Mouse (Mus musculus) embryonic facial prominence, embryonic 15.5 days (tissue): ENCODE measurements around the gene Tlr3. TPM values are rescaled to one million over a fixed set of nuclear protein-coding genes. Genes with fewer than 3 reads are reported as not detected.

ENCODE experiments used
- ATAC-seq: fragments of 200-750 bp; cut with Nextera tagmentation; 2 replicates; pipeline ENCODE4 v1.8.0; 2017; ENCODE audit warnings: low read depth, moderate TSS enrichment; ENCODE audit not compliant: insufficient number of reproducible peaks, low FRiP score, low TSS enrichment
- H3K27ac ChIP-seq: fragments of 300-500 bp; sonication (generic); replicated peaks from 2 replicates; pipeline ENCODE4 v1.5.1; 2015; ENCODE audit warnings: mild to moderate bottlenecking, inconsistent platforms
- H3K27me3 ChIP-seq: fragments of 300-500 bp; sonication (generic); 2 replicates; pipeline ENCODE4 v1.6.1; 2015; ENCODE audit warnings: inconsistent platforms
- H3K36me3 ChIP-seq: fragments of 300-500 bp; sonication (generic); 2 replicates; pipeline ENCODE4 v1.6.1; 2015; ENCODE audit warnings: mild to moderate bottlenecking, inconsistent platforms
- H3K4me1 ChIP-seq: fragments of 300-500 bp; sonication (generic); 2 replicates; pipeline ENCODE4 v1.6.1; 2015; ENCODE audit warnings: inconsistent platforms
- H3K4me2 ChIP-seq: fragments of 300-500 bp; sonication (generic); replicated peaks from 2 replicates; pipeline ENCODE4 v1.6.1; 2015; ENCODE audit warnings: mild to moderate bottlenecking, inconsistent platforms
- H3K4me3 ChIP-seq: fragments of 300-500 bp; sonication (generic); replicated peaks from 2 replicates; pipeline ENCODE4 v1.5.1; 2015; ENCODE audit warnings: mild to moderate bottlenecking, inconsistent platforms
- H3K9ac ChIP-seq: fragments of 300-500 bp; sonication (generic); 2 replicates; pipeline ENCODE4 v1.6.1; 2015; ENCODE audit warnings: inconsistent platforms
- H3K9me3 ChIP-seq: fragments of 300-500 bp; sonication (generic); replicated peaks from 2 replicates; pipeline ENCODE4 v1.6.1; 2016; ENCODE audit warnings: inconsistent platforms
- WGBS: fragments of 180-500 bp; shearing (Covaris S2); methylation state at CpG from one replicate; pipeline ENCODE4 v1.1.7; 2015; 5-methylcytosine and 5-hydroxymethylcytosine counted together
- polyA plus RNA-seq: library from polyadenylated mRNA; unstranded; fragments of >200 nt; fragmentation: Nextera tagmentation; extraction: Ambion mirVana; gene quantifications from 2 replicates; pipeline ENCODE4 v1.2.1, GENCODE M21; 2015

Gene Tlr3
- polyA plus RNA-seq, 1 experiment from 2014 or later = 2.6 TPM

- H3K27me3 ChIP-seq = peaks cover 12% of the 10 kb centered on the region; the same call in 1 of the 2 replicates
These were observed 27.6 kb downstream of the Tlr3 start for GRCm38 (mm10) chr8:45383250-45383649.

DNA sequence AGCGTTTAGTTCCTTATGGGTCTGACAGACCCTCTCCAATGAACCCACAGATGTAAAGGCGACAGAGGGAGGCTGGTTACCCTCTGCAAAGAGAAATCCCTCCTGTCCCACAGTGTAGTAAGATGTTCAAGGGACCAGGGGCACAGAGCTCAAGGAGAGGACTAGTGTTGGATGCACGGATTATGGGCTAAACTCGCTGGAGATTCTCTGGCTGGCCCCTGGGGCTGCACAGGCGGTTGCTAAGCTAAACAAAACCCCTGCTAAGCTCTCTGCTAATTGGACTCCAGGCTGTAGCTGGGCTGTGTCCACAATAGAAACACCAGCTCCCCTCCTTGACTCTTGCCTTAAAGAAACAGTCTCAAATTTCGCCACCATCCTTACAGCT, 28.9 kb downstream of the Tlr3 start, which contains the start of gene Fam149a:
Gene Fam149a (minus strand): TSS at position 329 of the 385 bp plus-strand sequence.
- Histone ChIP-seq H3K36me3 (no peaks in the 10 kb centered on the region), H3K4me1 (peaks cover 13% of the 10 kb centered on the region), H3K9me3 (no peaks in the 10 kb centered on the region), H3K27me3 (peaks cover 12% of the 10 kb centered on the region; the same call in 1 of the 2 replicates), H3K4me3 (peak within 1 kb of the TSS; percentile 37), H3K4me2 (peak within 1 kb of the TSS; percentile 70), H3K9ac (no peak within 1 kb of the TSS), H3K27ac (no peak within 1 kb of the TSS)
- ATAC-seq = peak; percentile 56
- 3% methylated on average over 6 of the region's 6 CpGs for WGBS

More at GRCm38 (mm10) chr8:45383250-45383649, 27.6 kb downstream of the Tlr3 start:
- Histone ChIP-seq H3K4me2 (no peak overlapping the region), H3K9ac (no peak overlapping the region), H3K27ac (no peak overlapping the region), H3K36me3 (no peaks in the 10 kb centered on the region), H3K9me3 (no peaks in the 10 kb centered on the region), H3K4me3 (no peak overlapping the region), H3K4me1 (peaks cover 13% of the 10 kb centered on the region)
- 53% methylated on average over 1 of the region's 1 CpGs for WGBS
- ATAC-seq = no peak

DNA sequence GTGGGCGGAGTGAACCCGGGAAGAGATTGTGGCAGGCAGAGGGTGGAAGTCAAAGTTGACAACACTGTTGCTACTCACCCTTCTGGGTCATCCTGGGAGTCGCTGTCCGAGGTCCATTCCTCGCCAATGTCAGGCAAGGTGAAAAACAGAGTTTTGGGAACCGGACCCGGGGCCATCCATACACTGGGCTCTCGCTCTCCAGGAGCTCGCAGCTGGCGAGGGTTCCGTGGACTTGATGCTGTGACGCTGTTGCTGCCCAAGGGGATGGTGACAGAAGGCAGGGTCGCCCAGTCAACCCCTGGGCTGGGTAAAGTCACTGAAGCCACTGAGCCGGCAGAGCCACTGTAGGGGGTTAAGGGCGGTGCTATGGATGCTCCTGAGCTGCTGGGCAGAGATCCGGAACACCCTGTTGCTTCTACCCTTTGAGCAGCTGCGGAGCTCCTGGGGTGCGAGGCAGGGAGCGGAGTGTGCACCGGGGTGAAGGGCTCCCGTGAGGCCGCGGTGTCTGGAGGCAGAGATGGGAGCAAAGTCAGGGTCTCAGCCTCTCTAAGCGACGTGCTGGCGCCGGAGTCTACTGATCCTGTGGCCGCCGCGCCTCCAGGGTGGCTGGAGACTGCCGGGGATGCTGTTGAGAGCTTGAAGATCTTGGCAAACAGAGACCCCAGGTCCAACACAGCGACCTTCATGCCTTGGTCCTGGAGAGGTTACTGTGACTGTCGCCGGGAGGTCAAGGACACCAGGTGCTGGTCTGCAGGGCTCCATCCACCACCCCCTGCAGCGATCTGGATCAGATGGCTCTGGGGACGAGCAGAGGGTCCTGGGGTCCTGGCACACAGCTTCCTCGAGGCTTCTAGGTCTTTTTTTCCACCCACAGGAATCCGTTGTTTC, 29.6 kb downstream of the Tlr3 start:
- Histone ChIP-seq H3K4me3 (peak overlapping the region; percentile 37), H3K9me3 (no peaks in the 10 kb centered on the region), H3K9ac (no peak overlapping the region), H3K27me3 (peaks cover 12% of the 10 kb centered on the region; the same call in 1 of the 2 replicates), H3K36me3 (no peaks in the 10 kb centered on the region), H3K4me2 (peak overlapping the region; percentile 70), H3K4me1 (peaks cover 13% of the 10 kb centered on the region), H3K27ac (no peak overlapping the region)
- WGBS = 3% methylated on average over 38 of the region's 38 CpGs
- no peak for ATAC-seq

- Histone ChIP-seq H3K4me2 (no peak overlapping the region), H3K27me3 (peaks cover 12% of the 10 kb centered on the region; the same call in 1 of the 2 replicates)
- ATAC-seq = peak; percentile 63
These were observed 30.3 kb downstream of the Tlr3 start for GRCm38 (mm10) chr8:45380598-45380997.

DNA sequence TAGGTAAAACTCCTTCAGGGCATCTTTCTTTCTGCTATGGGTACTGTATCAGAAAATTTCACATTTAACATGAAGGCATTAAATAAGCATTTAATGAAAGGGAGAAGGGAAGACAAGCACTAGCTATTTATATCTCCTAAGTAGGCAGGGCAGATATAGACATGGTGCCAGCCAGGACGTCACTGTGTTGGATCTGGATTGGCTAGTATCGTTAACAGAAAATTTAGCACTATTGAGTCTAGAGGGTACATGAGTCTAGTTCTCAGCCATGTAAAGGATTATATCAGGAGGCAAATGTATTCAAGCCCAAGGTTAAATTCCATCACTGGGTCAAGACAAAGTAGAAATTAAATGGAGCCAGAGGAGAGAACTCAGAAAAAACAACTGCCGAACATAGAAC, 36.8 kb downstream of the Tlr3 start:
- no peak for ATAC-seq

More at GRCm38 (mm10) chr8:45380598-45380997, 30.3 kb downstream of the Tlr3 start:
- H3K9me3 ChIP-seq = no peaks in the 10 kb centered on the region
- H3K9ac ChIP-seq = no peak overlapping the region
- H3K4me1 ChIP-seq = peaks cover 13% of the 10 kb centered on the region
- H3K4me3 ChIP-seq = no peak overlapping the region
- WGBS = 26% methylated on average over 4 of the region's 4 CpGs
- H3K27ac ChIP-seq = no peak overlapping the region
- H3K36me3 ChIP-seq = no peaks in the 10 kb centered on the region

GRCm38 (mm10) chr8:45367154-45367553, 43.7 kb downstream of the Tlr3 start:
- Histone ChIP-seq H3K4me2 (no peak overlapping the region), H3K9me3 (no peaks in the 10 kb centered on the region), H3K4me1 (no peaks in the 10 kb centered on the region), H3K4me3 (no peak overlapping the region), H3K27ac (no peak overlapping the region), H3K9ac (no peak overlapping the region), H3K36me3 (no peaks in the 10 kb centered on the region), H3K27me3 (no peaks in the 10 kb centered on the region)
- 91% methylated on average over 1 of the region's 1 CpGs for WGBS
- no peak for ATAC-seq

More for the DNA sequence above, 36.8 kb downstream of the Tlr3 start:
- Histone ChIP-seq H3K9me3 (no peaks in the 10 kb centered on the region), H3K36me3 (no peaks in the 10 kb centered on the region), H3K27me3 (no peaks in the 10 kb centered on the region), H3K9ac (no peak overlapping the region), H3K27ac (no peak overlapping the region), H3K4me2 (no peak overlapping the region), H3K4me1 (no peaks in the 10 kb centered on the region), H3K4me3 (no peak overlapping the region)
- 75% methylated on average over 3 of the region's 3 CpGs for WGBS

GRCm38 (mm10) chr8:45363220-45363619, 47.7 kb downstream of the Tlr3 start:
- no peaks in the 10 kb centered on the region for H3K4me1 ChIP-seq

DNA sequence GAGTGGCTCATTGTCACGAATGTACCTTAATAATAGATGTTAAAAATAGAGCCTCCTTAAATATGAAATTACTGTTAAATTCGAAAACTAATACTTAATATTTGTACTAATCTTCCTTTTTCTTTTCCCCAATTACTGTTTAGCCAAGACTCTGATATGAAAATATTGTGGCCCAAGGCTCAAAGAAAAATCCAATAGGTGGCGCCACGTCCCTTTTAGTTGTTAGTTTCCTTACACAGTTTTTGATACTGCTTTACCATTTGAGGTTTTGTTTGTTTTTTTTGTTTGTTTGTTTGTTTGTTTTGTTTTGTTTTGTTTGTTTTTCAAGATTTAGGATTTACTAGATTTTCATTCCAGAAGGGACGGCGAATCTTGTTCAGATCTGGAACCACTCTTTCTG, 48.6 kb downstream of the Tlr3 start:
- ATAC-seq = no peak
- H3K4me1 ChIP-seq = no peaks in the 10 kb centered on the region
- 57% methylated on average over 6 of the region's 6 CpGs for WGBS
- no peak overlapping the region for H3K9ac ChIP-seq
- no peaks in the 10 kb centered on the region for H3K9me3 ChIP-seq
- H3K4me2 ChIP-seq = no peak overlapping the region
- H3K4me3 ChIP-seq = no peak overlapping the region
- no peaks in the 10 kb centered on the region for H3K36me3 ChIP-seq
- no peak overlapping the region for H3K27ac ChIP-seq
- H3K27me3 ChIP-seq = no peaks in the 10 kb centered on the region

More at GRCm38 (mm10) chr8:45363220-45363619, 47.7 kb downstream of the Tlr3 start:
- Histone ChIP-seq H3K27me3 (no peaks in the 10 kb centered on the region), H3K27ac (no peak overlapping the region), H3K9me3 (no peaks in the 10 kb centered on the region), H3K36me3 (no peaks in the 10 kb centered on the region), H3K4me2 (no peak overlapping the region), H3K9ac (no peak overlapping the region), H3K4me3 (no peak overlapping the region)
- ATAC-seq = no peak
- WGBS = 51% methylated on average over 1 of the region's 1 CpGs

DNA sequence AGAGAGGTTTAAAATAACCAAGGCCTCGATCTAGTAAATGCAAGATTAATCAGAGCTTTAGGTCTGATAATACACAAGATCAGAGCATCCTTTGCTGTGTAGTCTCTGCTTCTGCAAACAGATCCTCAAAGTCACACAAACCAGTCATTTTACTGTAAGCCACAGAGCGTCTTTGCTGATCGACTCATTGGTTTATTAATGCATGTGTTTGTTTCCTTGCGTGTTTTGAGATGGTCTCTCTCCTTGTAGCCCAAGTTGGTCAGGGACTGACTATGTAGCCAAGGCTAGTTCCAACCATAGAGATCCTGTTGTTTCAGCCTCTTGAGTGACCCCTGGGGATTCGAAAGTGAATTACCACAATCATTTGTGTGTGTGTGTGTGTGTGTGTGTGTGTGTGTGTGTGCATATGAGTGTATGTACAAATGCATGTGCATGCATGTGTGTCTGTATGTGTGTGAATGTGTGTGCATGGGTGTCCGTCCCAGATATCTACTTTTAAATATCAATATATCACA, 51.7 kb downstream of the Tlr3 start:
- H3K27ac ChIP-seq = no peak overlapping the region
- 77% methylated on average over 6 of the region's 6 CpGs for WGBS
- peak overlapping the region; percentile 65 for H3K4me3 ChIP-seq
- H3K9ac ChIP-seq = no peak overlapping the region
- ATAC-seq = no peak
- no peaks in the 10 kb centered on the region for H3K27me3 ChIP-seq
- no peaks in the 10 kb centered on the region for H3K9me3 ChIP-seq
- H3K4me1 ChIP-seq = no peaks in the 10 kb centered on the region
- peak overlapping the region; percentile 87 for H3K4me2 ChIP-seq
- 0 out of 2 replicates have a peak, but pooled peaks cover 3% of the 10 kb centered on the region for H3K36me3 ChIP-seq

- peak overlapping the region; percentile 66 for H3K27ac ChIP-seq
- H3K36me3 ChIP-seq = 0 out of 2 replicates have a peak, but pooled peaks cover 3% of the 10 kb centered on the region
- H3K4me1 ChIP-seq = no peaks in the 10 kb centered on the region
- H3K27me3 ChIP-seq = no peaks in the 10 kb centered on the region
- H3K4me3 ChIP-seq = peak overlapping the region; percentile 65
- peak; percentile 79; the same call in 1 of the 2 replicates for ATAC-seq
- 2% methylated on average over 49 of the region's 49 CpGs for WGBS
- no peaks in the 10 kb centered on the region for H3K9me3 ChIP-seq
- peak overlapping the region; percentile 87 for H3K4me2 ChIP-seq
- peak overlapping the region; percentile 64 for H3K9ac ChIP-seq
These were observed 52.6 kb downstream of the Tlr3 start for GRCm38 (mm10) chr8:45358132-45358918.

DNA sequence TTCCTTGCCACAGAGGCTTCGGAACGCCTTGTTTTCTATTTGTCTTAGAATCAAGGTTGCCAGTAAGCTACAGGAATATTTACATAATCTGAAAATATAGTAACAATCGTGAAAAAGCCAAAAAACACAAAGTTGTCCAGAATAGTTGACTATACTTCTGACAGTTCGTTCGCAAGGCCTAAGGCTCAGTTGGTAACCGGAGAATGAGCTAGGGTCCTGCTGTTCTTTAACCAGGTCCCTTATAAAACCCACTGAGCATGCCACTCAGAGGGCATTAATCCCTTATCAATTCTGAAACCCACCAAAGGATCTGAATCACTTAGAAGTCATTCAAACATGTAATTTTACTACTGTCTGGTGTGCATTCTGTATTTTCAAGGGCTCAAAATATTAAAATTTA, 55.1 kb downstream of the Tlr3 start:
- H3K9ac ChIP-seq = no peak overlapping the region
- H3K36me3 ChIP-seq = 0 out of 2 replicates have a peak, but pooled peaks cover 8% of the 10 kb centered on the region
- no peak overlapping the region for H3K4me3 ChIP-seq
- 84% methylated on average over 6 of the region's 6 CpGs for WGBS
- ATAC-seq = no peak
- no peak overlapping the region for H3K4me2 ChIP-seq
- H3K9me3 ChIP-seq = no peaks in the 10 kb centered on the region
- H3K27ac ChIP-seq = no peak overlapping the region
- no peaks in the 10 kb centered on the region for H3K4me1 ChIP-seq
- no peaks in the 10 kb centered on the region for H3K27me3 ChIP-seq
